Mouse (Mus musculus) C2C12 (cell line): ENCODE results near the gene Sorbs1.

Experiments
- CTCF ChIP-seq: IDR thresholded peaks from one replicate; pipeline ENCODE4 v1.5.1; 2011; ENCODE audit not compliant: control insufficient read depth, insufficient read depth, insufficient read length
- FOSL1 ChIP-seq: IDR thresholded peaks from one replicate; pipeline ENCODE4 v1.8.0; 2011; ENCODE audit warnings: mild to moderate bottlenecking, low read length; ENCODE audit not compliant: poor library complexity, insufficient read depth, severe bottlenecking
- MAX ChIP-seq: IDR thresholded peaks from one replicate; pipeline ENCODE4 v1.6.1; 2011; ENCODE audit warnings: mild to moderate bottlenecking, control low read depth
- MYOD1 ChIP-seq: IDR thresholded peaks from one replicate; pipeline ENCODE4 v1.6.1; 2011; ENCODE audit warnings: low read depth; ENCODE audit not compliant: control insufficient read depth, insufficient read length
- MYOG ChIP-seq: IDR thresholded peaks from one replicate; pipeline ENCODE4 v1.6.1; 2011; ENCODE audit not compliant: control insufficient read depth, insufficient read length; ENCODE audit errors: extremely low read depth

DNA sequence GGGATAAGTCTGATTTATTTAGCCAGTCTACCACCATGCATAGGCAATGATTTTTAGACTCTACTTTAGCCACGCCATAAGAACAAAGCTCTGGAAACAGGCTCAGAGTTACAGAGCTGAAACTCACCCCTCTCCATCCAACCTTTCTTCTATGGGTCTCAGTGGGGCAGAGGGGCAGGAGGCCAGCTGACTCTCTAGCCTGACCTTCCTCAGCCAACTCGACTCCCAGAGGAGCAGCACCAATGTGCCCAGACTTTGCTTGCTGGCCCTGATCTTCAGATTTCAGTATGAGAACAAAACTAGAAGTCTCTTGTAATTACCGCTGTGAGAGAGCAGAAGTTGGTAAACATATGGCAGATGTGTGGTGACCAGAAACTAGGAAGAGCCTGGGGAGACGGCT lies 134.5 kb downstream of the Sorbs1 start:
- TF ChIP-seq CTCF = no peak
- no peak for TF ChIP-seq MYOD1
- no peak for TF ChIP-seq MYOG
- no peak for TF ChIP-seq MAX
- no peak for TF ChIP-seq FOSL1
